Mouse (Mus musculus) embryonic facial prominence, embryonic 15.5 days (tissue): ENCODE results near the gene Map3k20. TPM values are rescaled to one million over a fixed set of nuclear protein-coding genes. Genes with fewer than 3 reads are reported as not detected.

Source experiments
- ATAC-seq: fragments of 200-750 bp; cut with Nextera tagmentation; 2 replicates; pipeline ENCODE4 v1.8.0; 2017; ENCODE audit warnings: low read depth, moderate TSS enrichment; ENCODE audit not compliant: insufficient number of reproducible peaks, low FRiP score, low TSS enrichment
- H3K27ac ChIP-seq: fragments of 300-500 bp; sonication (generic); replicated peaks from 2 replicates; pipeline ENCODE4 v1.5.1; 2015; ENCODE audit warnings: mild to moderate bottlenecking, inconsistent platforms
- H3K27me3 ChIP-seq: fragments of 300-500 bp; sonication (generic); 2 replicates; pipeline ENCODE4 v1.6.1; 2015; ENCODE audit warnings: inconsistent platforms
- H3K36me3 ChIP-seq: fragments of 300-500 bp; sonication (generic); 2 replicates; pipeline ENCODE4 v1.6.1; 2015; ENCODE audit warnings: mild to moderate bottlenecking, inconsistent platforms
- H3K4me1 ChIP-seq: fragments of 300-500 bp; sonication (generic); 2 replicates; pipeline ENCODE4 v1.6.1; 2015; ENCODE audit warnings: inconsistent platforms
- H3K4me2 ChIP-seq: fragments of 300-500 bp; sonication (generic); replicated peaks from 2 replicates; pipeline ENCODE4 v1.6.1; 2015; ENCODE audit warnings: mild to moderate bottlenecking, inconsistent platforms
- H3K4me3 ChIP-seq: fragments of 300-500 bp; sonication (generic); replicated peaks from 2 replicates; pipeline ENCODE4 v1.5.1; 2015; ENCODE audit warnings: mild to moderate bottlenecking, inconsistent platforms
- H3K9ac ChIP-seq: fragments of 300-500 bp; sonication (generic); 2 replicates; pipeline ENCODE4 v1.6.1; 2015; ENCODE audit warnings: inconsistent platforms
- H3K9me3 ChIP-seq: fragments of 300-500 bp; sonication (generic); replicated peaks from 2 replicates; pipeline ENCODE4 v1.6.1; 2016; ENCODE audit warnings: inconsistent platforms
- WGBS: fragments of 180-500 bp; shearing (Covaris S2); methylation state at CpG from one replicate; pipeline ENCODE4 v1.1.7; 2015; 5-methylcytosine and 5-hydroxymethylcytosine counted together
- polyA plus RNA-seq: library from polyadenylated mRNA; unstranded; fragments of >200 nt; fragmentation: Nextera tagmentation; extraction: Ambion mirVana; gene quantifications from 2 replicates; pipeline ENCODE4 v1.2.1, GENCODE M21; 2015

Map3k20 gene
- polyA plus RNA-seq, 1 experiment from 2014 or later = 21.0 TPM

DNA sequence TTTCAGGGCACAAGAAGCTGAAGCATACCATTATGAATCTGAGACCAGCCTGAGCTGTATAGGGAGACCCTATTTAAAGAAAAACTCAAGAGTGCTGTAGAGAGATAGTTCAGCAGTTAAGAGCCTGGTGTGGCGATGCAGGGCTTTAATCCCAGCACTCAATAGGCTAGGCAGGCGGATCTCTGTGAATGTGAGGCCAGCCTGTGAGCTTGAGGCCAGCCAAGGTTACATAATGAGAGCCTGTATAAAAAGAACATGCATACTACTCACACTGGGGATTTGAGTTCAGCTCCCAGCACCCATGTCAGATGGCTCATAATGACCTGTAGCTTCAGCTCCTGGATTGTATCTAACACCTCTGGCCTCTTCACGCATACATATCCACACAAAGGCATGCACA, 76.1 kb downstream of the Map3k20 start:
- no peak overlapping the region for H3K27ac ChIP-seq
- no peak for ATAC-seq
- H3K36me3 ChIP-seq = no peaks in the 10 kb centered on the region
- no peaks in the 10 kb centered on the region for H3K27me3 ChIP-seq
- H3K4me2 ChIP-seq = no peak overlapping the region
- H3K9ac ChIP-seq = no peak overlapping the region
- H3K4me1 ChIP-seq = no peaks in the 10 kb centered on the region
- WGBS = 86% methylated on average over 3 of the region's 3 CpGs
- no peaks in the 10 kb centered on the region for H3K9me3 ChIP-seq
- H3K4me3 ChIP-seq = no peak overlapping the region

DNA sequence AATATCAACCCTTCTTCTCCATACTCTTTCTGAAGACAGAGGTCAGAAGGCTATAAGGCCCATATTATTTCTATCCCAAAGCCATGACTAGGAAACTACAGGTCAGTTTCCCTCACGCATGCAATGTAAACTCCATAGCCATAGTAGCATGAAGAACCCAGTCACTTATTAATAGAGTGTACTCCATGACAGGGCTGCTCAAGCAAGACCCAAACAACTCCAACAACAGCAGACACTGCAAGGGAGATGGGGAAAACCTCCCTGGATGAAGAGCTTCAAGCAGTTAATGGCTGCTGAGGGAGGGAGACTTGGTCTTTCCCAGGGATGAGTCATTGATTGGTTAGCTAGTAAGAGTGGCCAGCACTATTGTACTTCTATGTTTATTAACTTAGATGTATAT, 78.0 kb downstream of the Map3k20 start:
- no peaks in the 10 kb centered on the region for H3K9me3 ChIP-seq
- no peak overlapping the region for H3K4me3 ChIP-seq
- H3K27ac ChIP-seq = no peak overlapping the region
- WGBS = 97% methylated on average over 1 of the region's 1 CpGs
- no peaks in the 10 kb centered on the region for H3K36me3 ChIP-seq
- H3K27me3 ChIP-seq = no peaks in the 10 kb centered on the region
- H3K4me2 ChIP-seq = no peak overlapping the region
- H3K9ac ChIP-seq = no peak overlapping the region
- ATAC-seq = no peak
- no peaks in the 10 kb centered on the region for H3K4me1 ChIP-seq

DNA sequence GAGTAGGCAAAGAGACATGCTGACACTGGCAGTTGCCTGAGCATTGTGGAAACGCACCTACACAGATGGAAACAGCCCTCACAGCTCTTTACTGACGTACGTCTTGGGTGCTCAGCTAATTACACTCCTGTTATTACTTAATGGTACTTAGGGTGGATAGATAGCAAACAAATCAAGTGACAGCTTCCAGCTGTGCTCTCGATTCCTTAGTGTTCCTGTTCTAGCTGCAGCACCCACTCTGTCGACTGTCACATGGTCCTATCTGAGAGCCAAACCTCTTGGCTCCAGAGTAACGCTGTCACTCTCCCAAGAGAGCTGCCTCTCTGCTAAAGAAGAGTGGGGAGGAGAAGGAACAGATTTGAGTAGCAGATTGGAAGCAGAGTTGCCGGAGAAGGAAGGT, 80.5 kb downstream of the Map3k20 start:
- Histone ChIP-seq H3K27me3 (no peaks in the 10 kb centered on the region), H3K36me3 (no peaks in the 10 kb centered on the region), H3K9ac (no peak overlapping the region), H3K9me3 (no peaks in the 10 kb centered on the region), H3K4me1 (peaks cover 5% of the 10 kb centered on the region), H3K4me3 (no peak overlapping the region), H3K4me2 (no peak overlapping the region), H3K27ac (0 out of 2 replicates have a peak overlapping the region, but pooled peaks have one; percentile 29)
- WGBS = 59% methylated on average over 7 of the region's 7 CpGs
- no peak for ATAC-seq

DNA sequence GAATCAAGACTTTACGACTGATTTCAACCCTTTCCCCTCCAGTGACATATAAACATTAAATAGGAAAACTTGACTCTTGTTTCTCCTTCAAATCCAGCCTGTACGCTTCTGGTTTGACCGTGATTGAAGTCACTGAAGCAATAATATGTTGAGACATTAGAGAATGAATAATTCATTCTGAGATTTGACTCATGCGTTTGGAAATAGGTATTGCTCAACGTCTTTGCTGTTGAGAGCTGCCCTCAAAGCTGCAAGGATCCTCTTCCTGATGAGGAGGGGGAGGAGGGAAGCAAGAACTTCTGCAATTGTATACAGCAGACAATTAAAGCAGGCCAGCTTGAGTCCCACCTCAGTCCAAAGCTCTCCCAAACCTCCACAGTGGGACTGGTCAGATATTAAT, 81.1 kb downstream of the Map3k20 start:
- H3K36me3 ChIP-seq = peaks cover 1% of the 10 kb centered on the region; the same call in 1 of the 2 replicates
- no peaks in the 10 kb centered on the region for H3K9me3 ChIP-seq
- WGBS = 54% methylated on average over 5 of the region's 5 CpGs
- peaks cover 5% of the 10 kb centered on the region for H3K4me1 ChIP-seq
- no peak overlapping the region for H3K4me2 ChIP-seq
- ATAC-seq = no peak
- 0 out of 2 replicates have a peak overlapping the region, but pooled peaks have one; percentile 29 for H3K27ac ChIP-seq
- no peak overlapping the region for H3K4me3 ChIP-seq
- H3K27me3 ChIP-seq = no peaks in the 10 kb centered on the region
- H3K9ac ChIP-seq = no peak overlapping the region

DNA sequence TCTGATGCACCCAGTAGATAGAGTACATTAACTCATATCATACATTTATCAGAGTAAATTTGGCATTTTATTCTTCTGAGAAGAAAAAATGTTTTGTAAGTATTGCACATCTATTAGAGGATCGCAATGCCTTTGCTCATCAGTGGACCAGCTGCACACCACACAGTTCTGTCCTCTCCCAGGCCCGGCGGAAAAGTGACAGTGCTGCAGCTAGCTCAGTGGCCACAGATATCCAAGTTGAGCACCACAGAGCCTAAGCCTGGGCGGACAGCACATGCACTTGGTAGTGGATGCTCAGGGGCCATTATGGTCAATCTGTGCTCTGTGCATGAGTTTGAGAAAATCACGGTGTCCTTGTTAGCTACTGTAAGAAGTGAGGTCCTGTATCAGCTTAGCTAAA, 82.4 kb downstream of the Map3k20 start:
- Histone ChIP-seq H3K27me3 (no peaks in the 10 kb centered on the region), H3K36me3 (peaks cover 6% of the 10 kb centered on the region; the same call in 1 of the 2 replicates), H3K9me3 (no peaks in the 10 kb centered on the region), H3K27ac (no peak overlapping the region), H3K4me3 (no peak overlapping the region), H3K4me2 (no peak overlapping the region), H3K9ac (no peak overlapping the region), H3K4me1 (peaks cover 9% of the 10 kb centered on the region)
- no peak for ATAC-seq
- 93% methylated on average over 5 of the region's 5 CpGs for WGBS

DNA sequence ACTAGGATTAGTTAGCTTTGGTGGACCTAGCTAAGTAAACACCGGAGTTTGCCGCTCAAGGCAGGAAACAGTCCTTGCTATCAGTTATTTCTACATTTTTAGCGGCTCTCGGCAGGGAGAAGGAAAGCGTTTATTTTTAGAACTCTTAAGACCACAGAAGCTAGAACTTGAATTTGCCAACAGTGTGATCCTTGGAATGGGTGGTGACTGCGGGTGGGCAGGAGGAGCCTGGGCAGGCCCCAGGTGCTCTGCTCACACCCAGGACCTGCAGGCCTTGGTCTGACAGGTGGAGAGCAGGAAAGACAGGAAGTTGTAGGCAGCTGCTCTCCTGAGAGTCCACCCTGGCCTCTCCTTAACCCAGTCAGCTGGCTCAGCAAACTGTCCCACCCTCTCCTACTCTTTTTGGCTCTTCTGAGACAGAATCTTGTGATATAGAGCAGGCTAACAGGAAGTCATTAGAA, 83.7 kb downstream of the Map3k20 start:
- H3K27ac ChIP-seq = peak overlapping the region; percentile 60; the same call in 1 of the 2 replicates
- H3K36me3 ChIP-seq = peaks cover 10% of the 10 kb centered on the region
- no peak overlapping the region for H3K9ac ChIP-seq
- H3K4me1 ChIP-seq = peaks cover 9% of the 10 kb centered on the region
- no peak for ATAC-seq
- H3K27me3 ChIP-seq = no peaks in the 10 kb centered on the region
- no peak overlapping the region for H3K4me2 ChIP-seq
- WGBS = 56% methylated on average over 6 of the region's 6 CpGs
- H3K4me3 ChIP-seq = no peak overlapping the region
- no peaks in the 10 kb centered on the region for H3K9me3 ChIP-seq

DNA sequence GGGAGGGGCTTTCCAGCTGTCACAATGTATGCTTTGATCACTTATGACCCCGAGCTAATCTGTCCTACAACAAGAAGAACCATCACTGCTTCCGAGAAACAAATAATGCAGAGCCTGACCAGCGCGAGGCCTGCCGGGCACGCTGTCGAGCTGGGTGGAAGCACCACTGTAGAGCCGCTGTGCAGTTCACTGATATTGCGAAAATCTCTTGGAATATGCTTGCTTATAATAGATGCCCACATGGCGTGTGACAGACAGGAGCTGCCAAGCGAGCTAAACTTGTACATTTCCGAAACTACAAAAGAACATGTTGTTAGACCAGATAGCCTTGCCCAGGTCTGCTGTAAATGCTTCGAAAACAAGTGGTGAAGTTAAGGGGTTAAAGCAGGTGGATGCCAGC, 86.7 kb downstream of the Map3k20 start:
- Histone ChIP-seq H3K27me3 (no peaks in the 10 kb centered on the region), H3K4me1 (peaks cover 9% of the 10 kb centered on the region), H3K4me3 (no peak overlapping the region), H3K9me3 (no peaks in the 10 kb centered on the region), H3K4me2 (no peak overlapping the region), H3K9ac (no peak overlapping the region), H3K27ac (no peak overlapping the region), H3K36me3 (peaks cover 13% of the 10 kb centered on the region)
- 76% methylated on average over 13 of the region's 13 CpGs for WGBS
- ATAC-seq = no peak

DNA sequence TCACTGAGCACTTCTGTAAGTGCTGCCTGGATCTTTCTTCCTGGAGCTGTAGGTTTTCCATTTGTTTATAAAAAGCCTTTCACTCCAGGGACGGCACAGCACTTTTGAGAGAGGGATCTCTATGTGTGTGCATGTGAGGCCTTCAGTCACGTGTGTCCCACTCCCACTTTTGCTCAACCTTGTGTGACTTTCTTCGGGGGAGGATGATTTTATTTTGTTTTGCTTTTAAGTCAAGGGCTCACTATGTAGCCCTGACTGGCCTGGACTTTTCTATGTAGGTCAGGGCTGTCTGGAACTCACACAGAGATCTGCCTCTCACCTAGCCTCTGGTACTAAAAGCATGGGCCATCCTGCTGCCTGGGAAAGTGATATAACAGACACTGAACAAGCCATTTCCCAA, 88.6 kb downstream of the Map3k20 start:
- WGBS = 86% methylated on average over 3 of the region's 3 CpGs
- Histone ChIP-seq H3K36me3 (peaks cover 20% of the 10 kb centered on the region), H3K4me3 (no peak overlapping the region), H3K4me2 (no peak overlapping the region), H3K4me1 (peaks cover 8% of the 10 kb centered on the region), H3K9ac (no peak overlapping the region), H3K9me3 (no peaks in the 10 kb centered on the region), H3K27ac (no peak overlapping the region), H3K27me3 (no peaks in the 10 kb centered on the region)
- ATAC-seq = no peak

DNA sequence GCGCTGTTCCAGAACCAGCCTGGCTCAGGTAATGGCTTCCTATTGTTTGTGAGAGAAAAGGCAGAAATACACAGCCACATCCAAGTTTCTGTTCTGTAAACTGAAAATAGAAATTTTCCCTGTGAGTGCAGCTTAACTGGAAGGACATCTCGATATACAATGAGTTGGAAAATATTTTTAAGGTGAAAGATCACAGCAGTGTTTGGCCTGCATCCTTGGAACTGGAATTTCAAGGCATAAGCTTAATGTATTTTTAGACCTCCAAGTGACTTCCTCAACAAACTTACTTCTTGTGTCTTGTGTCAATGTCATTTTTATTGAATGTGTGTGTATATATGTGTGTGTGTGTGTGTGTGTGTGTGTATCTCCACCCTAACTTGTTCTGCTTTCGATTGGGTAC, 90.4 kb downstream of the Map3k20 start:
- H3K4me1 ChIP-seq = peaks cover 4% of the 10 kb centered on the region; the same call in 1 of the 2 replicates
- 69% methylated on average over 3 of the region's 3 CpGs for WGBS
- H3K36me3 ChIP-seq = peaks cover 33% of the 10 kb centered on the region
- ATAC-seq = no peak
- no peak overlapping the region for H3K4me3 ChIP-seq
- no peaks in the 10 kb centered on the region for H3K27me3 ChIP-seq
- H3K4me2 ChIP-seq = no peak overlapping the region
- H3K9ac ChIP-seq = no peak overlapping the region
- no peak overlapping the region for H3K27ac ChIP-seq
- H3K9me3 ChIP-seq = no peaks in the 10 kb centered on the region

DNA sequence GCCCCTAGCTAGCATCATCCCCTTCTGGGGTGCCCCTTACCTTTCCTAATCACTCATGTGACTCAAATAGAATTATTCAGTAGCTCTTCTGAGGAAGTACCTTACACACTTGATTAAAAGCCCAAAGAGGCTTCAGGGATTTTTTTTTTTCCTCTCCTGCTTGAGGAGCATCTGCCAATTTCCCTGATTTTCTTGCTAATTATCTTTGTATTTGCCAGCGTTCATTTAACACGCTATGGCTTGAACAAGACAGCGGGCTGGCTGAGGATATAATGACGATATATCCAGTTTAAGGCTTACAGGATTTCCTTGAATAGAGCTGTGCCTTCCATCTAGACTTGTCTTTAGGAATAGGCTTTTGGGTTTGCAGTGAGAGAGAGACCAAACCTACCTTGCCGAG, 91.5 kb downstream of the Map3k20 start:
- Histone ChIP-seq H3K4me3 (no peak overlapping the region), H3K4me2 (no peak overlapping the region), H3K27me3 (no peaks in the 10 kb centered on the region), H3K4me1 (peaks cover 3% of the 10 kb centered on the region; the same call in 1 of the 2 replicates), H3K36me3 (peaks cover 28% of the 10 kb centered on the region), H3K27ac (no peak overlapping the region), H3K9me3 (no peaks in the 10 kb centered on the region), H3K9ac (no peak overlapping the region)
- WGBS = 88% methylated on average over 5 of the region's 5 CpGs
- ATAC-seq = no peak

DNA sequence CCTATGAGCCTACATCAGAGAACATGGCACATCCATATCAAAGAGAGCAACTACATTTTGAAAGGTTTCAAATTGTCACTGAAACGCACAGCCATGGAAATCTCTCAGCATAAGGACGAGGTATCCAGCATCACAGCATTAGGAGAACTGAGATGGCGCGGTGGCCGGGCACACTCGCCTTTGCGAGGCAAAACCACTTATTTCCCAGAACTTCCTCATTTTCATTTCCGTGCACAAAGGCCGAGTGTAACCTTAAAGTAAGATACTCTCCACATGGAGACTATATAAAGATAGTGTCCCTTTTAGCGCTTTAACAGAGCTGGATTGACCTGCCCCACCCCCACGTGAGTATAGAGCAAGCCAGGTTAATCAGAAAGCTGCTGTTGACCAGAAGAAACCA, 94.0 kb downstream of the Map3k20 start:
- H3K9ac ChIP-seq = no peak overlapping the region
- peaks cover 21% of the 10 kb centered on the region; the same call in 1 of the 2 replicates for H3K36me3 ChIP-seq
- no peak overlapping the region for H3K4me2 ChIP-seq
- WGBS = 93% methylated on average over 11 of the region's 11 CpGs
- H3K4me1 ChIP-seq = 0 out of 2 replicates have a peak, but pooled peaks cover 3% of the 10 kb centered on the region
- H3K27me3 ChIP-seq = no peaks in the 10 kb centered on the region
- no peak overlapping the region for H3K4me3 ChIP-seq
- ATAC-seq = no peak
- H3K27ac ChIP-seq = no peak overlapping the region
- H3K9me3 ChIP-seq = no peaks in the 10 kb centered on the region

DNA sequence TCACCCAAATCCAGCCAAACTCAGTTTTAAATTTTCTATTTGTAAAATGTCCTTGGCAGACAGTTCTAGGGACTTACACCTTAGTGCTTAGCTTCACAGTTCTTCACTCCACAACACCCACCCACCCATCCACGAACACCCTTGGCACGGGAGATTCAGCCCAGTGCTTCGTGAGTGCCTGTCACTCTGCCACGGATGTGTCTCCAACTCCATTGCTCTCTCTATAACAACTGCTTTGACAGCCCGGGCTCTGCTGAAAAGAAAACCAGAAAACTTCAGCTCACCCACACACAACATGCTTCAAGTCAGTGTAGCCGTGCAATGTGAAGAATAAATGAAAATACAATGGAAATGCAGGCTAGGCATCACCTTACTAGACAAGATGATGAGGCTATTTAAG, 97.2 kb downstream of the Map3k20 start:
- no peak overlapping the region for H3K9ac ChIP-seq
- no peaks in the 10 kb centered on the region for H3K27me3 ChIP-seq
- H3K4me3 ChIP-seq = no peak overlapping the region
- no peak overlapping the region for H3K4me2 ChIP-seq
- 0 out of 2 replicates have a peak, but pooled peaks cover 3% of the 10 kb centered on the region for H3K4me1 ChIP-seq
- no peak for ATAC-seq
- H3K9me3 ChIP-seq = no peaks in the 10 kb centered on the region
- H3K36me3 ChIP-seq = peaks cover 25% of the 10 kb centered on the region; the same call in 1 of the 2 replicates
- WGBS = 73% methylated on average over 6 of the region's 6 CpGs
- no peak overlapping the region for H3K27ac ChIP-seq
